Mouse (Mus musculus): ENCODE measurements around the gene Ppia.
"Not testable (repeated sequence)": the region's sequence is repeated elsewhere in the genome, so short reads cannot be mapped to it uniquely, and the experiment has no call there.

Ppia gene

DNA sequence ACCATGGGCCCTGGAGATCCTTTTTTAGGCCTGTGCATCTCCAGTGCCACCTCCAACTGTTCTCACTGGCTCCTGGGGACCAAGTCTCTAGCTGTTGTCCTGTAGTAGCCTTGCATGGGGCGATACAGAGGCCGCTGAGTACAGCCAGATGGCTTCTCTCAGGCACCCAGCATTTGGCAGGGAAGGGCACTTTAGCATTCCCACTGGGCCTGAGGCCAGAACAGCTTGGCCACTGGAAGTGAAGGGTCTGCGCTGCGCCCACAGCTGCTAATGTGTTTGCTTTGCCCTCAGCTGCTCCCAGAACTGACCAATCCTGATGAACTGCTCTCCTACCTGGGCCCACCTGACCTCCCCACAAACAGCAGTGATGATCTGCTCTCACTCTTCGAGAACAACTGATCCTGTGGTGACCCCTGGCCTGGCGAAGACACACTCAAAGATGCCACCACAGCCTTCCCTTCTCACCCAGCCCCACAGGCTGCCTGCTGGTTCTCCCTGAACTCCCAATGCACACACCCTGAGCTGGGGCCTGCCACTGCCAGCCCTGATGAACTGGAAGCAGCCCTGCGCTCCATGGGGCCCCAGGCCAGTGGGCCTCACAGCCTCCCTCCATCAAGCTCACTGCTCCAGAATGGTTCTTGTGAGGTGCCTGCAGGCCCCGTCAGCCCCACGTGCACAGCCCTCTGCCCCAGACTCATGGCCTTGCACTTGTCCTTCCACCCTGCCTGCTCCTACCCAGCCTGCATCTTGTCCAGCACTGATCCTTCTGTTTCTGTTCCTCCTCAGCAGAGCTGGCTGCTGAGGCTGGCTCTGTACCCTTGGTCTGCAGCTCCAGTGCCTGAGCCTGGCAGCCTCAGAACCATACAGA, 10.3 kb upstream of the Ppia start:
- no peak for DNase-seq

DNA sequence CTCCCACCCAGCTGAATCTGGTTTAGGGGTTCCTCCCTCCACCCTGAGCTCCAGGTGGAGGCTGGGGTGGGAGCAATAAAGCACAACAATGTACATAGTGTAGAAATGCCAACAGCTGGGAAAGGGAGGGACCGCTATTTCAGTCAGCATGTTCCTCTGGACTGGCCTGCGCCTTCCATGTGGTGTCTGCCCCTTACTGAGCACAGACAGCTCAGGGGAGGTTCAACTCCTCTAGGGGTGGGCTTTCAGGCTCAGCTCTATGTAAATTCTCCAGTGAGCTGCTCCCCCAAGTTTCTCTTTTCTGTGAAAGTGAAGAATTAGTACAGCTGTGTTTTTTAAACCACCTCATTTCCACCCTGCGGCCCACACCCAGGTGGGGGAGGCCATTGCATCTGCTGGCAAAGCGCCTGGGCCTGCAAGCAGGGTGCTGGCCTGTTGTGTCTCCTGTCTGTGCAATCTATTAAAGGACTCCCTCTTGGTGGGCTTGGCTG, 9.6 kb upstream of the Ppia start:
- DNase-seq: no peak

GRCm38 (mm10) chr11:6406251-6407161, 8.7 kb upstream of the Ppia start:
- DNase-seq: no peak

DNA sequence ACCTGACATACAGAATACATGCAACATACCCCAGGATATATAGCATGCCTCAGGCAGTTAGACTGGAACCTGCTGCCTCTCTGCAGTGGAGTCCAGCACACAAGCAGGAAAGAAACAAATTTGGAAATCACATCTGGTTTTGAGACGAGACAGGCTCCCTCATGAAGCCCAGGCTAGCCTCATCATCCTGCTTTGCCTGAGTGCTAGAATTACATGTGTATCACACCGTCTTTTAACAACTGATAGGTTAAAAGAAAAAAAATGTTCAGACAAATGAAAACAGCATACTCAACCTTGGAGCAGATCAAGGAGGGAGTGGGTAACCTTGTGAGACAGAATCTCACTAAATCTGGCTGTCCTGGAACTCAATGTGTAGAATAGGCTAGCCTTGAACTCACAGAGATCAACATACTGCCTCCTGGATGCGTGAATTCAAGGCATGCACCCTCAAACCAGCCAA, 8.1 kb upstream of the Ppia start:
- DNase-seq: no peak

- no peak for DNase-seq
These were observed 5.1 kb upstream of the Ppia start for GRCm38 (mm10) chr11:6410050-6410602.

GRCm38 (mm10) chr11:6410755-6411154, 4.5 kb upstream of the Ppia start:
- DNase-seq: not testable (repeated sequence)

DNA sequence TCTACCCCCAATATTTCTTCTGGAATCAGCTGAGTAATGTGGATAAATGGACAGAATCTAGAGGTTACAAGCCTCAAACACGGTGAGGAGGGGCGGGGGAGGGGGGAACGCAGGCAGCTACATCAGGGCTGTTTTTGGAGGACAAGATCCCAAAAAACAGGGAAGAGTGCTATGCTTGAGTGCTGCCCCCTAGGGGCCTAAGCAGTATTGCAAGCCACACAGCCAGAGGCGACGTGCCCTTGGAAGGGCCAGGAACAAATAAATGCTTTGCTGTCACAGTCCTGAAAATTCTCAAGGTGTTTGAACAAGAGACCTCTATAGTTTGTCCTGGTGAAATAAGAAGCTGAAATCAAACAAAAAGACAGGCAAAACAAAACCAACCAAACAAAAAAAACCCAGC, 3.6 kb upstream of the Ppia start:
- peak; percentile 90 for DNase-seq

- no peak for DNase-seq
These were observed 2.0 kb upstream of the Ppia start for GRCm38 (mm10) chr11:6413264-6413663.

DNA sequence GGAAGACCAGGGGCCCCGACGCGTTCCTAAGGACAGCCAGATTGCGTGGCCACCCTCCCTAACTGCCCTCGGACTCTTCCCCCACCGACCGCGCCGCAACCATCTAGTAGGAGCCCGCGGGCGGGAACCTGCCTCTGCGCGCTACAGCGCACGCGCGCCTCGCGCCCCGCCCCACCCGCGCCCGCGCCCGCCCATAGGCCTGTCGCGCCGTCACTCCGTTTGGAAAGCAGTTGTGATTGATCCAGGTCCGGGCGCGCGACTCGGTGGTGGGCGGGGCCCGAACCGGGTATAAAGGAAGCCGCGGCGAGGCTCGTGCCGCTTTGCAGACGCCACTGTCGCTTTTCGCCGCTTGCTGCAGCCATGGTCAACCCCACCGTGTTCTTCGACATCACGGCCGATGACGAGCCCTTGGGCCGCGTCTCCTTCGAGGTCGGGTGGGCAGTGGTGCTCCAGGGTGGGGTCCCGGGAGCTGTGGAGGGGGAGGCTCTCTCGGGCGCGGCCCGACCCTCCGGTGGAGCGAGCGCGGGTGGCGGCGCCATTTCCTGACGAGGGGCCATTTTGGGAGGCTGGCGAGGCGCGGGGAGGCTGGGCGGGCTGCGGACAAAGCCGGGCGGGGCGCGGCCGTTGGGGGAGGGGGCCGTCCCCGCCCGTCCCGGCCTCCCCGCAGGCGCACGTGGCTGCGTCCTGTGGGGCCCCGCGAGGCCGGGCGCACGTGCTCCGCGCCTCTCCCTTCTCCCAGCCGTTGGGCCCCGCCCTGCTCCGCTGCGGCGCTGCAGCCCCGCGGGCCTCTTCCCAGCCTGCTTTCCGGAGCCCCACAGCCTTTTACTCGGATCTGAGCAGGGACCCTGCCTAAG, 535 bp downstream of the Ppia start:
- peak; percentile 99 for DNase-seq

DNA sequence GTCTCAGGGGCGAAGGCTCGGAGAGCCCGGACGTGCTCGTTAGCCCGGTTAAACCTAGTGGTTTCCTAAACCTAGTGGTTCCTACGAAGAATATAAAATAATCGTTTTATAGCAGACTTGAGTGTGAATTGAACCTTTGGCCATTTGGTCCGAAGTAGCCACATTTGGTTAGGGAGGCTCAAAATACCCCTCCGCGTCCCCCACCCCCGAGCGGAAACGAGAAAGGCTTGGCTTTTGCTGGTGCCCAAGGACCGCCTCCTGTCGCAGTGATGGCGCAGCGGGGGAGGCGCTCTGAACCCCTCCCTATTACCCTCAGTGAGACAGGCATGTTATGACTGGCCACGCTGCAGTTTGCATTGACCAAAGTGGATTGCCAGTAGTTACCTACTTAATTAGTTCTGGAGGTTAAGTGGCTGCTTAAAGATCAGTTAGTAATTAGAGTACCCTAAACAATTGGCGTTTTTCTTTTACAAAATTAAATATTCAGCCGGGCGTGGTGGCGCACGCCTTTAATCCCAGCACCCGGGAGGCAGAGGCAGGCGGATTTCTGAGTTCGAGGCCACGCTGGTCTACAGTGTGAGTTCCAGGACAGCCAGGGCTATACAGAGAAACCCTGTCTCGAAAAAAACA, 1.3 kb downstream of the Ppia start:
- peak; percentile 75 for DNase-seq

GRCm38 (mm10) chr11:6417069-6417468, 1.8 kb downstream of the Ppia start:
- DNase-seq: no peak

GRCm38 (mm10) chr11:6417490-6417889, 2.2 kb downstream of the Ppia start:
- DNase-seq: no peak

DNA sequence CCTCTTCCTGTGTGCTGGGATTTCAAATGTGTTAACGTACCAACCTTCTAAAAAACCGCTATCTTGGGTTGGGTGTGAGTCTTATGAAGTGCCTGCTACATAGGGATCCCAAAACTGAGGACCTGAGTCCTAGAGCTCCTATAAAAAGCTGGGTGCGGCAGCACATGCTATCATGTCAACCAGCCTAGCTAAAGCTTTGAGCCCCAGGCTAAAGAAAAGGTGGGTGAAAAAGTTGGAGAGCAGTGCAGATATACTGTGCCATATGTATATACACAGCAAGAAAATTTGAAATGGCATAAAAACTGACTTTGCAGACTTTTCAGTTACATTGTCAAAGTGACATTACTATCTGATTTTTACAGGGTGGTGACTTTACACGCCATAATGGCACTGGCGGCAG, 3.5 kb downstream of the Ppia start:
- DNase-seq: no peak

DNA sequence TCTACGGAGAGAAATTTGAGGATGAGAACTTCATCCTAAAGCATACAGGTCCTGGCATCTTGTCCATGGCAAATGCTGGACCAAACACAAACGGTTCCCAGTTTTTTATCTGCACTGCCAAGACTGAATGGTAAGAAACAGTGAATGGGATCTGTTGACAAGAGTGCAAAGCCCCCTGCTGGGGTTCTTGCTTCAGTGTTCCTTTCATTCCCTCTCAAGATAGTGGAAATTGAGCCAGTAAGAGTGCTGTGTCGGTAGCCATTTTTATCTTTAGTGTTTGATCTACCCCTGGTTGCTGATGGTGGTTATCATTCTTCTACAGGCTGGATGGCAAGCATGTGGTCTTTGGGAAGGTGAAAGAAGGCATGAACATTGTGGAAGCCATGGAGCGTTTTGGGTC, 3.9 kb downstream of the Ppia start:
- DNase-seq: not testable (repeated sequence)

DNA sequence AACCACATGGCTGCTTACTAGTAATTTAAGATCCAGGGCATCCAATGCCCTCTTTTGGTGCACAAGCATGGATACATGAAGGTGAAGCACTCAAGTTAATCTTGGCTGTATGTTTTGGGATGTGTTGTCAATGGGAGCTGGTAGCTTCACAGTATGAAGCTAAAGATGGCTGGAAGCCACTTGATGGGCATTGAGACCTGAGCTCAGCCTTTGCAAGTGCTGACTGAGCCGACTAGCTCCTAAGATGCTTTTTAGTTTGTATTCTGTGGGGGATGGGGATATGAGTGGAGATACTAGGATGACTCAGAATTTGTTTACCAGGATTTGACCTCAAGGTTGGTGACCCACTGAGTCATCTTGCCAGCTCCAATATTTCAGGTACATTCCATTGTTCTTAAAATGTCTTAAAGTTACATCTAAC, 5.0 kb downstream of the Ppia start:
- no peak for DNase-seq

DNA sequence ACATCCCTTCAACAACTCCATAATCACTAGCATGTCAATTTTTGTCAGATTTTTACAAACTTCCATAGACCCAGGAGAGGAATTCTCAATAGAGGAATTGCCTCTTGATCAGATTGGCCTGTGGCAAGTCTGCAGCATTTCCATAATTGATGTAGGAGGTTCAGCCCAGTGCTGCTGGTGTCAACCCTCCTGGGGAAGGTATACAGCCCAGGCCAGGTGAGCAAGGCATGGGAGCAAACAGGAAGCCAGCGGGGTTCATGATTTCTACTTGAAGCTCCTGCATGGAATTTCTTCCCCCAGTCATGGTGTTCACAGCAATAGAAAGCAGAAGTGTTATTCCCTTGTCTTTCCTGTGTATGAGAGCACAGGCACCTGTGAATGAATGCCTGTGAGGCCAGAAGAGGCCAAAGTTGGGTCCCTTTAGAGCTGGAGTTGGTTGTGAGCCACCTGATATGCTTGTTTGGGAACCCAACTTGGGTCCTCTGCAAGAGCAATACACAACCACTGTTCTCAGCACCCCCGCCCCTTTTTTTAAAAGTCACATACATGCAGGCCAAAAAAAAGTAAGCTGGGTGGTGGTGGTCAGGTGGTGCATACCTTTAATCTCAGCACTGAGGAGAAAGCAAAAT, 5.6 kb downstream of the Ppia start:
- DNase-seq: no peak

GRCm38 (mm10) chr11:6430186-6430585, 14.9 kb downstream of the Ppia start:
- DNase-seq: no peak

- peak; percentile 46 for DNase-seq
These were observed 21.2 kb downstream of the Ppia start for GRCm38 (mm10) chr11:6436442-6436841.

GRCm38 (mm10) chr11:6437667-6438066, 22.4 kb downstream of the Ppia start:
- no peak for DNase-seq

GRCm38 (mm10) chr11:6440171-6440570, 24.9 kb downstream of the Ppia start:
- no peak for DNase-seq

GRCm38 (mm10) chr11:6442566-6442965, 27.3 kb downstream of the Ppia start:
- DNase-seq: no peak
